Mouse (Mus musculus): ENCODE measurements around the gene R3hdm4. TPM values are rescaled to one million over a fixed set of nuclear protein-coding genes. Genes with fewer than 3 reads are reported as not detected.
"Not testable (repeated sequence)": the region's sequence is repeated elsewhere in the genome, so short reads cannot be mapped to it uniquely, and the experiment has no call there.

R3hdm4 gene
- polyA plus RNA-seq, 1 experiment = 87.2 TPM

- TF ChIP-seq CTCF (IDR thresholded peaks at IDR 0.05; ENCODE audit: low read depth, low read length) = no peak
- TF ChIP-seq POLR2A (IDR thresholded peaks at IDR 0.05; ENCODE audit: borderline replicate concordance, low read depth, low read length) = no peak
- Histone ChIP-seq H3K27ac (ENCODE audit: insufficient read depth, low read depth, low read length) (no peak overlapping the region), H3K4me3 (ENCODE audit: insufficient read depth, low read length) (no peak overlapping the region), H3K4me1 (ENCODE audit: control insufficient read depth, insufficient read depth, low read length) (peaks cover 7% of the 10 kb centered on the region)
Observed at GRCm38 (mm10) chr10:79906712-79907111, 14.3 kb downstream of the R3hdm4 start.

DNA sequence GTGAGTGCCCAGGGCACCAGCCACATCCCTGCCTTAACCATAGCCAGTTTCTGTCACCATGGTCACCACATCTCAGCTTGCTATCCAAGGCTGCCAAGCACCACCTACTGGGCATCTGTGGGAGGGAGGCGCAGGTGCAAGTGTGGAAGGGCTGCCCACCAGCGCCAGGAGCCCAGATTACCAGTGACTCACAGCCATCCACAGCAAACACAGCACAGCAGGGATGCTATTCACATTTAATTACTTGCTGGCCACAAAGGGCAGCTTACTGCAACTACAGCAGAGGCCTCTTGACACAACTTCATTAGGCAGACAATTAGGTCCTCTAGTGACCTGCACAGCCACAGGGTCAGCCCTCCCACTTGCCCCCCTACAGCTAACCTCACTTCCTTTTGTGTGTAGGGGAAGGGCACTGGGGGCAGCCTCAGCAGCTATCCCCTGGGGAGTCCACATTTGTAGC is 20.0 kb downstream of the R3hdm4 start:
- Histone ChIP-seq H3K4me1 (ENCODE audit: control insufficient read depth, insufficient read depth, low read length) (no peaks in the 10 kb centered on the region), H3K27ac (ENCODE audit: insufficient read depth, low read depth, low read length) (no peak overlapping the region), H3K4me3 (ENCODE audit: insufficient read depth, low read length) (no peak overlapping the region)
- TF ChIP-seq CTCF (IDR thresholded peaks at IDR 0.05; ENCODE audit: low read depth, low read length) (no peak), POLR2A (IDR thresholded peaks at IDR 0.05; ENCODE audit: borderline replicate concordance, low read depth, low read length) (no peak)

DNA sequence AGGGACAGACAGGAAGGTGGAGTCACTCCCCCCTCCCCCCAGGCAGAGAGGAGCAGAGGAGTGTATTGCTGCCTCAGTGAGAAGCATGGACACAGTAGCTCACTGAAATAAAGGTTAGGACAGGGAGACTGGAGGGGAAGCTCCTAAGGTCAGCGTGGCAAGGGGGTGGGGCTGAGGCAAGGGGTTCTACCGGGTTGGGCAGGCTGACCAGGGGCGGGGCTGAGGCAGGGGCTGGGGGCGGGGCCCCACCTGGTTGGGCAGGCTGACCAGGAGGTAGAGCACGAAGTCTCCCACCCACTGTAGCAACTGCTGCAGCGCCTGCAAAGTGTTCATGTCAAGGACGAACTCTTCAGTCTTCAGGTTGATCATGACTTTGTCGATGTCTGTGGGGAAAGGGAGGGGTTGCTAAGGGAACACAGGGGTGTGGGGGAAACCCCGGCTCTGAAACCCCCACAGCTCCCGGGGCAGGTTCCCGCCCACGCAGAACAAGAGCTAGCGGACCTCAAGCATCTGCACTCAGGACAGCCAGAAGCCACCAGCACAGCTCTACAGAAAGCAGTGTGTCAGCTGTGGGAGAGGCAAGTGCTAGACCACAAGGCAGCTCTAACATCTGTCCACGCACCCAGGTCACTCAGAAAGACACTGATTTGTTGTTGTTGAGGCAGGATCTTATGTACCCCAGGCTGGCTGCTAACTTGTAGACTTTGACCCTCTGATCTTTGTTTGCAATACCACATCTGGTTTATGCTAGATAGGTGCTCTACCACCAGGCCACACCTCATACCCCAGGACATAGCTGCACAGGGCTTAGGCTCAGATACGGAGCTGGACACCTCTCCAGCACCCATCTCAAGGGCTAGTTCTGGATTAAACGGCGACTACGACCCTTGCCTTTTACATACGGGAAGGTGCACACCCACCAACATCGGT is 23.4 kb downstream of the R3hdm4 start:
- Histone ChIP-seq H3K27ac (ENCODE audit: insufficient read depth, low read depth, low read length) (no peak overlapping the region), H3K4me1 (ENCODE audit: control insufficient read depth, insufficient read depth, low read length) (no peaks in the 10 kb centered on the region), H3K4me3 (ENCODE audit: insufficient read depth, low read length) (no peak overlapping the region)
- TF ChIP-seq CTCF (IDR thresholded peaks at IDR 0.05; ENCODE audit: low read depth, low read length) (no peak), POLR2A (IDR thresholded peaks at IDR 0.05; ENCODE audit: borderline replicate concordance, low read depth, low read length) (no peak)

DNA sequence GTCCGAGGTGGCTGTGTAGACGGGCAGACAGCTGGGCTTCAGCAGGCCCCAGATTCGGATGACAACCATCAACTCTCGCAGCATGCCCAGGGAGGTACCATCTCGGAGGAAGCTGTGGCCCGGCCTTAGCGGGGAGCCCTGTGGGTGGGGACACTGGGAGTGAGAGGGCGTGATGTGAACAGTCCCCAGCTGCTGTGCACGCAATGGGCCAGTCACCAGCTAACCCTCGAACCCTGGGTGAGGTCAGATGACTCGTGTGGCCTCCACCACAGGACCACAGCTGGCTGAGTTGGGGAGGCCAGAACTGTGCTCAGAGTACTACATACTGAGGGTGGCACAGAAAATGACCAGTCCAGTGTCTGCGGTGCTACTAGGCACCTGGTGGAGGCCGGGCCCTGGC is 24.2 kb downstream of the R3hdm4 start:
- Histone ChIP-seq H3K4me3 (ENCODE audit: insufficient read depth, low read length) (no peak overlapping the region), H3K27ac (ENCODE audit: insufficient read depth, low read depth, low read length) (no peak overlapping the region), H3K4me1 (ENCODE audit: control insufficient read depth, insufficient read depth, low read length) (no peaks in the 10 kb centered on the region)
- TF ChIP-seq CTCF (IDR thresholded peaks at IDR 0.05; ENCODE audit: low read depth, low read length) = no peak
- TF ChIP-seq POLR2A (IDR thresholded peaks at IDR 0.05; ENCODE audit: borderline replicate concordance, low read depth, low read length) = no peak

DNA sequence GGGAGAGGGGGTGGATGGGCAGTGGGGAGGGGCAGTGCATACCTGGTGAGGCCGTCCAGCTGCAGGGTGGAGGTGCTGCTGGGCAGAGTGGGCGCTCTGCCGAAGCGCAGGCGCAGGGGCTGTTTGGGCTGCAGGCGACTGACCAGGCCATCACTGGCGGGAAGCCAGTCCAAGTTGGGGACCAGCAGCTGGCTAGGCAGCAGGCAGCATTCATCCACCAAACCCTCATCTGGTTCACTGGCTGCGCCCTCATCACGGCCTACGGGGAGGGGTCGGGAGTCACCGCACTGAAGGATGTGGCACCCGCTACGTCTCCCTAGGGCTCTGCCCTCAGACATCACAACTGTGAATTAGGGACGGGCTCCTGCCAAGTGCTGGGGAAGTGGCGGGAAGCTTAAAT is 24.7 kb downstream of the R3hdm4 start:
- TF ChIP-seq POLR2A (IDR thresholded peaks at IDR 0.05; ENCODE audit: borderline replicate concordance, low read depth, low read length) (no peak), CTCF (IDR thresholded peaks at IDR 0.05; ENCODE audit: low read depth, low read length) (no peak)
- Histone ChIP-seq H3K4me1 (ENCODE audit: control insufficient read depth, insufficient read depth, low read length) (no peaks in the 10 kb centered on the region), H3K27ac (ENCODE audit: insufficient read depth, low read depth, low read length) (no peak overlapping the region), H3K4me3 (ENCODE audit: insufficient read depth, low read length) (no peak overlapping the region)

DNA sequence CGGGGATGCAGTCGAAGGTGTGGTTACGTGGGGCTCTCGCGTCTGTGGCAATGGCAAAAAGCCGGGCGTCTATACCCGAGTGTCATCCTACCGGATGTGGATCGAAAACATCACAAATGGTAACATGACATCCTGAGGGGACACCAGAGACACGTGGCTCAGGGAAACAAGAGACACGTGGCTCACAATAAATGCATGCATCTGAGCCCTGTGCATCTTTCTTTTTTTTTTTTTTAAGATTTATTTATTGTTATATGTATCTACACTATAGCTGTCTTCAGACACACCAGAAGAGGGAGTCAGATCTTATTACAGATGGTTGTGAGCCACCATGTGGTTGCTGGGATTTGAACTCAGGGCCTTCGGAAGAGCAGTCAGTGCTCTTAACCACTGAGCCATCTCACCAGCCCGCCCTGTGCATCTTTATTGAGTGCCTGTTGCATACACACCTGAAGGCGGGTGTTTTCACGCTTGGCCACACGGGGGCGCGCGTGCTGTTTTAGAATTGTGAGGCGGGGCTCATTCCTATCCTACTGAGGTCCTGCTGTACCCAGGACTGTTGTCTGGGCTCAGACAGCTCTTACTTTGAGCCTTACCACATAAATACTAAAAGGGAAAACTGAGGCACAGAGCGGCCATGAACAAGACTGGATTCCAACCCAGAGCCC is 28.4 kb downstream of the R3hdm4 start:
- TF ChIP-seq CTCF (IDR thresholded peaks at IDR 0.05; ENCODE audit: low read depth, low read length) = peak; percentile 80
- H3K27ac ChIP-seq (ENCODE audit: insufficient read depth, low read depth, low read length); H3K4me1 ChIP-seq (ENCODE audit: control insufficient read depth, insufficient read depth, low read length); H3K4me3 ChIP-seq (ENCODE audit: insufficient read depth, low read length): not testable (repeated sequence)

DNA sequence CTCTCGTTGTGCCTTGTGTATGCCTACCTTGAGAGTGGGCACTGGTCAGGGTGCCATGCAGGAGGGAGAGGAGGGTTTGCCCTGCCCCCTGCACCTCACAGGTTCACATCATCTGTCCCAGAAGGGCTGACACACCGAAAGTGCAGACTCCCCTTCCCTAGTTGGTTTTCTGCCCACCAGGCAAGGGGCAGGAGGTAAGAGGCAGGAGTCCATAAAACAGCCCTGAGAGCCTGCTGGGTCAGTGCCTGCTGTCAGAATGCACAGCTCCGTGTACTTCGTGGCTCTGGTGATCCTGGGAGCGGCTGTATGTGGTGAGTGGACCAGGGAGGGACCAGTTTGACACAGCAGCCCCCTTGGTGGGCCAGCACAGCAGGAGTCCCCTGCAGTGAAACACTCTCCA is 30.3 kb downstream of the R3hdm4 start, which contains the start of gene Cfd:
Gene Cfd (plus strand): TSS at position 184 of the 400 bp plus-strand sequence.
- Histone ChIP-seq H3K4me3 (ENCODE audit: insufficient read depth, low read length) (no peak within 1 kb of the TSS), H3K27ac (ENCODE audit: insufficient read depth, low read depth, low read length) (0 out of 2 replicates have a peak within 1 kb of the TSS, but pooled peaks have one; percentile 16), H3K4me1 (ENCODE audit: control insufficient read depth, insufficient read depth, low read length) (peaks cover 7% of the 10 kb centered on the region)
- TF ChIP-seq CTCF (IDR thresholded peaks at IDR 0.05; ENCODE audit: low read depth, low read length) (no peak), POLR2A (IDR thresholded peaks at IDR 0.05; ENCODE audit: borderline replicate concordance, low read depth, low read length) (no peak)

DNA sequence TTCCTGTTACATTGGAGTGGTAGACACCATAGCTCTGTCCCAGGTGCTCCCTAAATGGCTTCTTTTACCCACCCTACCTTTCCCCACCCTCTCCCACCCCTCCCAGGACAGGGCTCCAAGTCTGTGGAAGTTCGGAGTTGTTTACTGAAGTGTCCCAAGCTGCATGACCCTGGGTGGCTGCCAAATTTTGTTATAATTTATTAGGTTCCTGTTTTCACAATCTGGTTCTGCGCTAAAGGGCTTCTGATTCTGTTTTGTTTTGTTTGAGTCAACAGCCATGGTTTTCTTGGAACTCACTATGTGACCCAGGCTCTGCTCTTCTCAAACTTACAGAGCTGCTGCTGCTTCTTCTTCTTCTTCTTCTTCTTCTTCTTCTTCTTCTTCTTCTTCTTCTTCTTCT is 31.6 kb downstream of the R3hdm4 start:
- H3K4me3 ChIP-seq (ENCODE audit: insufficient read depth, low read length) = no peak overlapping the region
- peaks cover 14% of the 10 kb centered on the region for H3K4me1 ChIP-seq (ENCODE audit: control insufficient read depth, insufficient read depth, low read length)
- H3K27ac ChIP-seq (ENCODE audit: insufficient read depth, low read depth, low read length) = 0 out of 2 replicates have a peak overlapping the region, but pooled peaks have one; percentile 6
- no peak for TF ChIP-seq CTCF (IDR thresholded peaks at IDR 0.05; ENCODE audit: low read depth, low read length)
- TF ChIP-seq POLR2A (IDR thresholded peaks at IDR 0.05; ENCODE audit: borderline replicate concordance, low read depth, low read length) = no peak

DNA sequence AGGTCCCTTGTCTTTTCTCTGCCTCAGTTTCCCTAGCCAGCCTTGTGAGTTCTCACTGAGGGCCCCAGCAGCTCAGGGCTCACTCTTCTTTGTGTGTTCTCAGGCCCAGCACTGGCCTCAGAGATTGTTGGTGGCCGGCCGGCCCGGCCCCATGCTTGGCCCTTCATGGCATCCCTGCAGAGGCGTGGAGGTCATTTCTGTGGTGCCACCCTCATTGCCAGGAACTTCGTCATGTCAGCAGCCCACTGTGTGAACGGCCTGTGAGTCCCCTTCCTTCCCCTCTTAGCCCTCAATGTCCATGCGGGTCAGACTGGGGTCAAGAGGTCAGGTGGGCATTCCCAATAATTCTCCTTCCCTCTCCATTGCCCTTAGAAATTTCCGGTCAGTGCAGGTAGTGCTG is 34.4 kb downstream of the R3hdm4 start:
- H3K4me3 ChIP-seq (ENCODE audit: insufficient read depth, low read length) = no peak overlapping the region
- H3K4me1 ChIP-seq (ENCODE audit: control insufficient read depth, insufficient read depth, low read length) = peaks cover 30% of the 10 kb centered on the region
- H3K27ac ChIP-seq (ENCODE audit: insufficient read depth, low read depth, low read length) = no peak overlapping the region
- TF ChIP-seq POLR2A (IDR thresholded peaks at IDR 0.05; ENCODE audit: borderline replicate concordance, low read depth, low read length) = no peak

DNA sequence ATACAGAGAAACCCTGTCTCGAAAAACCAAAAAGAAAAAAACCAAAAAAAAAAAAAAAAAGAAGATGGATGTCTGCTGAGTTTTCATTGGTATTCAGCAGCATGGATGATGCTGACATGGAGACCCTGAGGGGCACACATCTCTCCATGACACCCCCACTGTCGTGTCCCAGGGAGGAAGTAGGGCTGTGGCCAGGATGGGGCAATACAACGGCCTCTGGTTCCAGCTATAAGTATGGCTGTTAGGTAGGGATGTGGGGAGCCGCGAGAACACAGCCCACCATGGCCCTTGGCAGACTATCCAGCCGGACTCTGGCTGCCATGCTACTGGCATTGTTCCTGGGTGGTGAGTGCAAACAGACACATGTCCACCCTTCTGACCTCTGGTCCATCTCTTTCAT is 35.0 kb downstream of the R3hdm4 start, which contains the start of gene Elane:
Gene Elane (plus strand): TSS at position 194 of the 400 bp plus-strand sequence.
- Histone ChIP-seq H3K4me3 (ENCODE audit: insufficient read depth, low read length) (no peak within 1 kb of the TSS), H3K27ac (ENCODE audit: insufficient read depth, low read depth, low read length) (no peak within 1 kb of the TSS), H3K4me1 (ENCODE audit: control insufficient read depth, insufficient read depth, low read length) (peaks cover 30% of the 10 kb centered on the region)
- TF ChIP-seq CTCF (IDR thresholded peaks at IDR 0.05; ENCODE audit: low read depth, low read length) = no peak
- TF ChIP-seq POLR2A (IDR thresholded peaks at IDR 0.05; ENCODE audit: borderline replicate concordance, low read depth, low read length) = no peak

- peaks cover 28% of the 10 kb centered on the region for H3K4me1 ChIP-seq (ENCODE audit: control insufficient read depth, insufficient read depth, low read length)
- H3K4me3 ChIP-seq (ENCODE audit: insufficient read depth, low read length); H3K27ac ChIP-seq (ENCODE audit: insufficient read depth, low read depth, low read length): not testable (repeated sequence)
Observed at GRCm38 (mm10) chr10:79884938-79885337, 36.1 kb downstream of the R3hdm4 start.

All from bone marrow macrophage, adult 2 months (primary cell).